Mouse (Mus musculus): ENCODE data around the gene Fam186b.
"Not testable (repeated sequence)": the region's sequence is repeated elsewhere in the genome, so short reads cannot be mapped to it uniquely, and the experiment has no call there.

Gene Fam186b

DNA sequence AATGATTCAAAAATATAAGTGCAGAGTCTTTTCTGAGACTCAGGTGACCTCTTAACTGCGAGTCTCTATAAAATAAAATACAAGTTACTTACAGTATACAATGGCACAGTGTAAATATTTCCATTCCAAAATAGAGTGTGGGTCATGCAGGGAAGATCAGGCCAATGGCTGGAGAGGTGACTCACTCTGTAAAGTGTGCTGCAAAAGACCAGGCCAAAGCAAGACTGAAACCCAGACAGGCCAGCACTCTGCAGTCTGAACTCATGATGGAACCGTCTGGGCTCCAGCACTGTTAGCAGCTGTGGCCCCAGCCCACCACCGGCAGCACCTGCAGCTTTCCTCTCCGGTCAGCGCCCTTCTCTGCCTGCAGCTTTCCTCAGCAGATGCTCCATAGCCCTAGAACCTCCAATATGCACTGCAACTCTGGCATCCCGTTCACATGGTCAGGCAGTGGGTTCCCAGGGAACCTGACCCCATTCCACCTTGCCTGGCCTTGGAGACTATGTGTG, 40.4 kb downstream of the Fam186b start:
- DNase-seq, result no peak

DNA sequence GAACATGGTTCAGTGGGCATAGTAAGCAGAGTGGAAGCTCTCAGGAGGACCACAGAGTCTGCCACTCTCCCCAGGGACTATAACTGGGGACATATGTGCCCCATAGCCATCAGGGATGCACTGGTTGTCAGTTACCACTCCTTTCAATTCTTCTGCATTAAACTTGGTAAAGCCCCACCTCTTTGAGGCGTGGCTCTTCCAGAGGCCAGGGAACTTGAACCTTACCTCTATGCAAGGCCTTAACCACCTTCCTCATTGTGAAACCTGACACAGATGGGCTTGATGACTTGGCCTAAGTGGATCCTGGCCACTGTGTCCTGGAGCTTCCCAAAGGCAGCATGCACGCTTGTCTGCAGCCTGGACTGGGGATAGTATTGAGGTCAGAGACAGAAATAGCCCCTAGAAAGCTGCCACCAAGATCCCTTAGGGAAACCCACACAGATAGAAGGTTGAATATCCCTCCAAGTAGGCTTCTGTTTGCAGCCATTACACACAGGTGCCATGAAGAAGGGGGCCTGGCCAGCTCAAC, 41.1 kb downstream of the Fam186b start:
- no peak for DNase-seq

- DNase-seq, result no peak
These were observed 41.9 kb downstream of the Fam186b start for GRCm38 (mm10) chr15:99253772-99254171.

- not testable (repeated sequence) for DNase-seq
These were observed 42.6 kb downstream of the Fam186b start for GRCm38 (mm10) chr15:99253175-99253479.

- DNase-seq, result no peak
These were observed 43.1 kb downstream of the Fam186b start for GRCm38 (mm10) chr15:99252381-99253174.

DNA sequence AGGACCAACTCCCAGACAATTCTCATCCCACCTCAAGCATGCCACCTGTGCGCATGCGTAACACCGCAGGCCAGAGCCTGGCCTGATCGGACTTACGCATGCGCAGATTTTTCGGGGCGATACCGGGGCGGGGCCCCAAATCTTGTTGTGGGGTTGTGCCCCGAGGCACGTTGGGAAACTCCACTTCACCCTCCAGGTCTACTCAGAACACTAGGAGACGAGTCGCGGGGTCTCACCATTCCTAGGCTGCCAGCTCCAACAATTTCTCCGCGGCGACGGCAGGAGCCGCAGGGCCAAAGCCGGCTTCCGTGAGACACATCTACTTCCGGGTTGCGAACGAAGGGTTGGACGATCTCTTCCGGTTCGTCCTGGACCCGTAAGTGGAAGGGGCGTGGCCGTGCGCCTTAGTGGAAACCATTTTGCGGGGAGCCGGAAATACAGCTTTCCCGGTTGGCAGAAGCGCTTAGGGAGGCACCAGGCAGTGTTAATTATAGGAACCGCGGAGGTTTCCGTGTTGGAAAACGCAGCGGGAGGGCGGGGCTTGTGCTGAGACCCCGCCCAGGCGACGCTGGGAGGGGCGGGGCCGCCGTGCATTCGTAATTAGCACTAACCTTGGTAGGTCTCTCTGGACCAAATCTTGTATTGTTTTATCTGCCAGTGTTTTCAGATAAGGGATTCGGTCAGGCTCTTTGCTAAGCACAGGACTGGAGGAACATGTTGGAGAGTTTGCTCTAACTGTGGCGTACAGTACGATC, 43.9 kb downstream of the Fam186b start, which contains the start of gene Mcrs1:
Gene Mcrs1 (minus strand): TSS at position 336 of the 755 bp plus-strand sequence.
- peak; percentile 99 for DNase-seq

DNA sequence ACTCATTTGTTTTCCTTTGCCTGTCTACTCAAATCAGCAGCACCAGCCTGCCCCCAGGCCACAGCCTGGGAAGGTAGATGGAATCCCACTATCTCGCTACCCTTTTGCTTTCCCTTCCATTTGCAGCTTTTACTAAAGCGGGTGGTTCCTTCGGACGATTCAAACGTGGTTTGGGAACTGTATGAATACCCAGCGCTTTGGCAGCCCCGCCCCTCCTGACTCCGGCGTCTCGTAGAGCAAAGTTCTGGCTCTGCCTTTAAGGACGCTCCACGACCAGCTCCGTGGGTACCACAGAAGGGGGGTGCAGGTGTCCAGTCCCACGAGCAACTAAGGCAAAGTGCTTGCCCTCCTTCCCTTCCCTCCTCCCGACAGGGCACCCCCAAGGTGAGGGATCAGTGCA, 44.6 kb downstream of the Fam186b start:
- DNase-seq, result peak; percentile 39

DNA sequence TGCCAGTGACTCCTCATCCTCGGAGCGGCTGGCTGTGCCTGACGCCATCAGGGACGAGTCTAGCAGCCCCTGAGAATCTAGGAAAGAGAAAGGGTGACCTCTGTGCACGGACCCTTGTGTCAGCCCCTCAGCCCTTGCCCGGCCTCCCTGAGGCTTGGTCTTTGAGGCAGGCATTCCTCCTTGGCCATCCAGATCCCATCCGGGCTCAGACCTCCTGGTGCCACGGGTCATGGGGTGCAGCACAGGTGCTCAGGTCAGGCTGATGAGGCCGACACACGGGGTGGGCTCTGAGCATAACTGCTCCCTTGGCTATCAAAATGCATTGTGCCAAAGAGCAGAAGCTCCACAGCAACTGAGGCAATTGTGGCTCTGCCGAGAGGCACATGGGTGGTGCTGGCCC, 45.8 kb downstream of the Fam186b start:
- no peak for DNase-seq

- no peak for DNase-seq
These were observed 46.7 kb downstream of the Fam186b start for GRCm38 (mm10) chr15:99248972-99249371.

- DNase-seq, result not testable (repeated sequence)
These were observed 49.0 kb downstream of the Fam186b start for GRCm38 (mm10) chr15:99246736-99247135.

GRCm38 (mm10) chr15:99242045-99242444, 53.6 kb downstream of the Fam186b start:
- no peak for DNase-seq

DNA sequence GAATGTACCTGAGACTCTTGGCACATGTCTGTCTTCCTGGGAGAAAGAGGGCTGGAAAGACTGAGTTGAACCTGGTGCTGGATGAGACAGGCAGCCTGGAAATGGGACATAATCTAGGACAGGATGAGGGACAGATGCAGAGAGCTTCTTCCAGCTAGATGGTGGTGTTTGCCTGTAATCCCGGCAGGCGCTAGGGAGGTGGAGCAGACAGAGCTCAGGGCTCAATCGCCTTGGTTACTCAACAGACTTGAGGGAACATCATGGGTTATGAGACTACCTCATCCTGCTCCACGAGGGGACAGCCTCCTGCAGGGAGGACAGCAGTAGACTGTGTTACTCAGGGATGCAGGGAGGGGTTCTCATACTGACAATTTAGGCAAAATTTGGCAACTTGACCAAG, 54.4 kb downstream of the Fam186b start:
- DNase-seq, result no peak

- DNase-seq, result no peak
These were observed 55.6 kb downstream of the Fam186b start for GRCm38 (mm10) chr15:99240129-99240528.

DNA sequence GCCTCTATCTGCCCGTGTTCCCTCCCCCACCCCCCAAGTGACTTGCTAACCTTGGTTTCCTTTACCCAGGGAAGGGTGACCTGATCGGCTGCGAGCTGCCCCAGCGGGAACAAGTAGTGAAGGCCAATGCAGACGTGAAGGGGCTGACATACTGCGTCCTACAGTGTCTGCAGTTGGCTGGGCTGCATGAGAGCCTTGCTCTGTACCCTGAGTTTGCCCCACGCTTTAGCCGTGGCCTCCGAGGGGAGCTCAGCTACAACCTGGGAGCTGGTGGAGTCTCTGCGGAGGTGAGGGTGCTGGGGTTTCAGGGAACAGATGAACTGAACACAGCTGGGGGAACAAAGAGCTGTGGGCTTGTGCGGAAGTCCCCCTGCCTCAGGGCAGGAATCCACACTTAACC, 57.7 kb downstream of the Fam186b start:
- no peak for DNase-seq

DNA sequence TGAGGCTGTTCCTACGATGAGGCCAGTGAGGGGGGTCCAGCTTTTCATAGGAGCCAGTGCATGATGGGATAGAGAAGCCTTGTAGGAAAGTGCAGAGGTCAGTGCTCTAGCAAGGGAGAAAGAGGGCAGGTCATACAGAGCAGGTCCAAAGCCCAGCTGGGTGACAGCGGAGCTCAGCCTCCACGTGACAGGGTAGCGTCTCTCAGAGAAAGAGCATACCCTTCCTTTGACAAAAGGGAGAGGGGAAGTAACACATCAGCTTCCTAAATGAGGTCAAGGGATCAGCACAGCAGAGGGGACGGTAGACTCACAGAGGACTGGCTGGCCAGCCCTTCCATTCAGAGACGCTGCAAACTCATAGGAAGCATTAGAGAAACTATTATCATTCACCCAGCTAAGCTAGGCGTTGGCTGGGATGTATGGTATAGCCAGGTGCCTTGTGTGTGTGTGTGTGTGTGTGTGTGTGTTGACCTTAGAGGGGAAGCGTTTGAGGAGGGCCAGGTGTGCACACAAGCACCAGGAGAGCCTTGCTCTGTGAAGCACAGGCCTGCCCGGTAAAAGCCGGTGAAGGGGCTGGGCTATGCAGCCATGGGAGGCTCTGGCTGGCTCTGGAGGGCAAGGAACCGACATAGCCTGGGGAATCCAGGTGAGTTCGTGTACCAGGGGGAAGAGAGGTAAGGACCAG, 61.2 kb downstream of the Fam186b start:
- DNase-seq, result no peak

- no peak for DNase-seq
These were observed 62.0 kb downstream of the Fam186b start for GRCm38 (mm10) chr15:99233719-99234118.

GRCm38 (mm10) chr15:99231998-99232397, 63.7 kb downstream of the Fam186b start:
- DNase-seq, result no peak

DNA sequence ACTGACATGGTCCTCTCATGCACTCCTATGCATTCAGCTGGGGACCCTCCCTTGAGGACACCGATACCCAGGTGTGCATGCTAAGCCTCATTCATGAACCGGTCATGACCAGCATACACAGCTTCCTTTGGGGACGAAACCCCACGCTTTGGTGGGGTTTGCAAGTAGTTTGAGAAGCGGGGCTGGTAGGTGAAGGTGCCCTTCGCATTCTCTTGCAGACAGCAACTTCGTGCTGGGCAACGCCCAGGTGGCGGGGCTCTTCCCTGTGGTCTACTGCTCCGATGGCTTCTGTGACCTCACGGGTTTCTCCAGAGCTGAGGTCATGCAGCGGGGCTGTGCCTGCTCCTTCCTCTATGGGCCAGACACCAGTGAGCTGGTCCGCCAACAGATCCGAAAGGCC, 69.6 kb downstream of the Fam186b start:
- no peak for DNase-seq

GRCm38 (mm10) chr15:99225081-99225810, 70.4 kb downstream of the Fam186b start:
- no peak for DNase-seq

GRCm38 (mm10) chr15:99224208-99224911, 71.3 kb downstream of the Fam186b start, which contains the start of gene Kcnh3:
TSS of gene Kcnh3 (plus strand) at chr15:99224861.
- peak; percentile 16 for DNase-seq

GRCm38 (mm10) chr15:99223585-99224207, 72.0 kb downstream of the Fam186b start:
- no peak for DNase-seq

All from kidney, adult 11 months (tissue).